Mouse (Mus musculus) T-helper 1 cell (primary cell): ENCODE measurements around the gene Csnk1g1.

Experiments used
- in situ Hi-C: fragments of 300-600 bp; cut with MboI, MseI; formaldehyde crosslinking; loops from one replicate; pipeline ENCODE4 v1.15.1; 2025; ENCODE audit warnings: high pct_unique_total_duplicates

Gene Csnk1g1

DNA sequence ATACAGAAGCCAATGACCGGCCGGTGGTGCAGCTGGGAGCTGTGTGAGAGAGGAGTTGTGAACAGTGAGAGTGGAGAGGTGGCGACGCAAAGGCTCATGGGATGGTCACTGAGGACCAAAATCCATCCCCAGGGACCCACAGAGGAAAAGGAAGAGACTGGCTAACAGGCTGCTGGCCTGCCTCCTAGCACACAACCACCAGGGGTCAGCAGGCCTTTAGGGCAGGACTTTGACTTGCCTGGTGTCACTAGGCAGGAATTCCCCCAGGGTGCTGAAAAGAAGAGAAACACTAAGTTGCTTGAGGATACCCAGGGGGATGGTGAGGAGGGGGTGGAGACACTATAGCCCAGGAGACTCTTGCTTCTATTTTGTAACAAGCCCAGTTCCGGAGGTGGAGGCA, 158.8 kb downstream of the Csnk1g1 start:
- in situ Hi-C loops: no loop called here

DNA sequence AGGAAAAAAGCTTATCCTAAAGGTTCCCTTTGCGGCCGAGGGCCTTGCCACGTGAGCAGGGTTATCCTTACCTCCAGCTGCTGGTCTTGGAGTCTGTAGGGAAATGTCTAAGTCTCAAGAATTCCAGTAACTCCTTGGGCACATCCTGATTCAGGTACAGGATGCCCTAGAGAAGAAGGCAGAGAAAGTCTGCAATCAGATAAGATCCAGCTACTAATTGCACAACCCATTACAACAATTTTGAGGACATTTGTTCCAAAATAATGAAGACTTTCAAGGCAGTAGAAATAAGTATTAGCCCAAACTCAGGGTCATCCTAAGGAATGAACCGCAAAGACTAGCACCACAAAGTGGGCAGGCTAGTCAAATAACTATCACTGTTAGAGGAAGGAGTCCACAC, 159.3 kb downstream of the Csnk1g1 start:
- in situ Hi-C loops: no loop called here

DNA sequence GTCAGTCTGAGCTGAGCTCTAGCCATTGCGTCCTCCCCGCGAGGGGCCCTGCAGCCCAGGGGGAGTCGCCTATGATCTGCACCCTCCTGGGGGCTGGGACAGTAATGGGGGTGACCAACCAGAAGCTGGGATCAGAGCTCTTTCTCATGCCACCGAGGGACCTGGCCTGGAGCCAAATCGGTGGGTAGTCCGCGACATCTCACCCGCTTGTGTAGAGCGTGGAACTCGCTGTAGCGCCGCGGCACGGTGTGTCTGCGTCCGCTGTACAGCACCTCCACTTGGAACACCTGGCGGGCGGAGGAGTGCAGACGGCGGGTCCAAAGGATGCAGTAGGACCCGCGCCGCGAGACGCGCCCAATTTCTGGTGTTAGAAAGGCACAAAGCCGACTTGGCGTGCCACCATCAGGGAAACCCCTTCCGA, 160.3 kb downstream of the Csnk1g1 start:
- in situ Hi-C loops: no loop called here

DNA sequence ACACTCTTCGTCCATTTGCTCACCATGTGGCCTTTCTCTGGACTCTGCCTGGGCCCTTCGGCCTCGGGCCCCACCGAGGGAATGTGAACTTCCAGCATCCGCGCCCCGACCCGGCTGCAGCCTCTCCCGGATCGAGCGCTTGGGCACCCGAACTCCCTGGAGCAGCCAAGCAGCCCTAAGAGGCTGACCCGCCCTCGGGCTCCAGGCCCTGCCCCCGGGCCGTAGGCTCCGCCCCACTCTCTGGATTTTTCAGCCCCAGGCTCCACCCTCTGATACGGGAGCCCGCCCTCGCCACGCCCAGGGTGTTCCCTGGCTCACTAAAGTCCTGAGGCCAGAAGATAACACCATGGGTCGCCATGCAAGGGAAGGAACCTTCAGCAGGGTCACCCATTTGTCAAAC, 160.9 kb downstream of the Csnk1g1 start, which contains the start of gene Snx22:
Gene Snx22, minus strand, starts transcription at position 137 of the 400 bp plus-strand sequence.
- in situ Hi-C loops: no loop called here

DNA sequence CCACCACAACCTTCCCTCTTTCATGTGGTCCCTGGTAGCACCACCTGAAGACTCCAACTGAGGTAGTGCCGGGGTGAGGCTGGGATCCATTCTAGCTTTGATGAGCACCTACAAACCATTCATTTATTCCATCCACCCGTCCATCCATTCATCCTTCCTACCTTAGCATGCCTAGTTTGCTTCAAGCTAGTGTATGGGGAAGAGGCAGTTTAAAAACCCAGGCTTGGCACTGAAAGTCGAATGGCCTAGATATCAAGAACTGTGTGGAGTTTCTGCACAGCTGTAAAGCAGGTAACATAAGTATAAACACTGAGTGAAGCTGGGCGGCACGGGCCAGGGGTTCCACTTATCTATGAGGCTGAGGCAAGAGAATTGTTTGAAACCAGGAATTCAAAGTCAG, 161.4 kb downstream of the Csnk1g1 start:
- in situ Hi-C loops: no loop called here

DNA sequence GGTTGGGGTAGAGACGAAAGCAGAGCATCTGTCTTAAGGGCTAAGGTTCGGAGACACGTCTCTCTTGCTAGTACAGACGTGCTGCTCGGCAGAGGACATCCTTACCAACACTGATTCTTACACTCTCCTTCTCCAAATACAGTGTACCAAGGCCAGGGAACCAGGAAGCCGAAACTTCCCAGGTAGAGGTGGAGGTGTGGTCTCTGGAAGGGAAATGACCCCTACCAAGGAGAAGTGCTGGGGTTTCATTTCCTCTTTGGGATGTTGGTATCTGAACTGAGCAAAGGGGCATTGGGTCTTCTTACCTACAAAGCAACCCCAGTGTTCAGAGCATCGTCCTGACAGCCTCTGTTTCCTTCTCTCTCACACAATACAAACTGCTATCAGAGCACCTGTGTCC, 164.0 kb downstream of the Csnk1g1 start:
- in situ Hi-C loops: no loop called here

DNA sequence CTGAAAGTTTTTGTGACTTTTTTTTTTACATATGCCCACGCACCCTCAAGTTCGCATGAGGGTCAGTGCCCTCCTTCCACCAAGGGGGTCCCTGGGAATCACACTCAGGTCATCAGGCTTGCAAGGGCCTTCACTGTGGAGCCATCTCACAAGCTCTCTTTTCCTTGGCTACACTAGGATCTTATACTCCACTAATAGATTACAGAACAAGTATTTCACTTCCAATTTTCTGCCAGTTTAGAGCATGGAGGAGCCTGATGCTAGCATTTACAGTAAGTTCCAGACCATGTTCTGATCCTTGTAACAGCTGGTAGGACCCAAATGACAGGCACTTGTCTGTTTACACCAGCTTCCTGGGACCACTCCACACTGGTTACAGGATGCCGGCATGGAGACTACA, 169.3 kb downstream of the Csnk1g1 start:
- in situ Hi-C loops: no loop called here

DNA sequence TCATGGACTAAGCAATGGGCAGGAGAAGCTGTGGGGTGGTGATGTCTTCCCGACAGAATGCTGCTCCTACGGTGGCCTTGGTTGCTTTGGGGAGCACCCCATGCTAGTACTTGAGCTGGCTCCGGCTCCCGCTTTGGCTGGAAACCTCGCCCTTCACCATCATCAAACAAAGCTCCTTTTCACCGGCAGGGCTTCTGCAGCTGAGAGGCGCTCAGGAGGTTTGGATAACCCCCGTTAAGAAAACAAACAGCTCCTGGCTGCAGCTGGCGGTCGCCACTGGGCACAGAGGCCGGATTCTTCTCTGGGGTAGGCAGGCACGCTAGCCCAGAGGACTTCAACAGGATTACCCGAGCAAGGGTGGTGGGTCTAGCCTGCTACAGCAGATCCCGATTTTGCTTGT, 169.8 kb downstream of the Csnk1g1 start:
- in situ Hi-C loops: no loop called here

DNA sequence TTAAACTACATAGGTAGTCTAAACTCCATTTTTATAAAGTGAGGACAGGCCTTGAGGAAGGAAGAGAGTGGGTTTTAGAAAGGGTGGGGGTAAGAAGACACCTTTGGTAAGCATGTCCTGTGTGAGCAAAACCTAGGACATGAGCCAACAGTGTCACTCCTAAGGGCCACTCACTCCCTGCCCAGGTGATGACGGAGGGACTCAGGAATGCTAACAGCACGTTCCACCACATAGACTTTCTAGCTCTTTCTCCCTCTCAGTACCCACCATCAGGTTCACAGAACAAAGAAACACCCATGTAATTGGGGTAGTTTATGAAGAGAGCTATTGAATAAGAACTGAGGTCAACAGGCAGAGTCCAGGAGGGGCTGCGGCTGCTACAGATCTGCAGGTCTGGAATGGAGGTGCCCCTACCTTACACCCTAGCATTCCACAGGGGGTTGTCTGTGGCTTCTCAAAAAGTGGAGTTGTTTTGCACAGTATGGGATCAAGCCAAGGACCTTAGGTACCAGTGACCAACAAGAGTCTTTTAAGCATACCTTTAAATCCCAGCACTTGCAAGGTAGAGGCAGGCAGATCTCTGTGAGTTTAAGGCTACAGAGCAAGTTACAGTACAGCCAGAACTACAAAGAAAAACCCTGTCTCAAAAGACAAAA, 172.2 kb downstream of the Csnk1g1 start:
- in situ Hi-C loops: no loop called here

DNA sequence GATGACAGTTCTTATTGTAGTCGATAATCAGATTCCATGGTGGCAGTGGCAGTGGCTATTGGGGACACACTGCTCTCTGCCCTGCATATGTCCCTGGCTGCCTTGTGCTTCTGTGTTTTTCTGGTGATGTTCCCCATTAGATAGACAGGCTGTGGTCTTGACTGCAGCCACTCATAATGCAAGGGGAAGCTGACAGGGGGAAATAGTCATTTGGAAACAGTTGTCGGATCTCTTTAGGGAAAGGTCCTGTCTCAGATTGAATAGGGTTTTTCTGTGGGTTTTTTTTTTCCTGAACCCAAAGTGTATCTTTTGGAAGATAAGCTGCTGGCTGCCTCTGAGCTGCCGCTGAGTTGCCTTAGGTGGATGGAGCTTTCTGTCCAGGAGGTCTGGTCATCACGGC, 173.3 kb downstream of the Csnk1g1 start:
- in situ Hi-C loops: no loop called here

DNA sequence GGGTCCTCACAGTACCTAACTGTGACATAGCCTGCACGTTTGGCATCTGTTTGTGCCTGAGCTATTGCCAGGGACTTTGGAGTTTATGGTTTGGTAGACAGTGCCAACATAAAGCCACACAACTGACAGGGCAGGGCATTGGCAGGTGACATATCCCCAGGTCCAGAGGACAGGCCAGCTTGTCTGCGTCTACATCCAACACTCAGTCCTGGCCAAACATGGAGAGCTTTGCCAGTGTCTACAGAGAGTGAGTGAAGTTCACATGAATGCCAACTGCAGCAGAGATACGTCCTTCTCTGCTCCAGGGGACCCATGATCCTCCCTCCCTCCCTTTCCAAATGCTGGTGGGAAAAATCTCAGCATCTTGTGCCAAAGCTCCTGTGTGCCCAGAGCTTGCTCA, 175.4 kb downstream of the Csnk1g1 start:
- in situ Hi-C loops: no loop called here

DNA sequence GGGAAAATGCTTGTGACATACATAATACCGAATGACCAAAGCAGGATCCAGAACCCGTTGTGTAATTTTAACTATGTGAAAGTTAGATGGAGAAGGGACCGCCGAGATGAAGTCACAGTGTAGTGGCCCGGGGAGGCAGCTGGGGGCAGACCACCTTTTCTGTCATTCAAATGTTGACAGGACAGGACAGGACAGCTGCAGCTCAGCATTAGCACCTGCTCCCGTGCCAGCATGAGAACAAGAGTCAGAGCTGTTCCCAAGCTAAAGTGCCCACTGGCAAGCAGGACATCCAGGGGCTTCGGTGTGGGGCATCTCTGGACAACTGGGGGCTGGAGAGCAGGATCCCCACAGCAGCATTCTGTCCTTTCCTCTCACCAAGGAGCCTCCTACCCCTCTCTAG, 178.3 kb downstream of the Csnk1g1 start:
- in situ Hi-C loops: no loop called here

DNA sequence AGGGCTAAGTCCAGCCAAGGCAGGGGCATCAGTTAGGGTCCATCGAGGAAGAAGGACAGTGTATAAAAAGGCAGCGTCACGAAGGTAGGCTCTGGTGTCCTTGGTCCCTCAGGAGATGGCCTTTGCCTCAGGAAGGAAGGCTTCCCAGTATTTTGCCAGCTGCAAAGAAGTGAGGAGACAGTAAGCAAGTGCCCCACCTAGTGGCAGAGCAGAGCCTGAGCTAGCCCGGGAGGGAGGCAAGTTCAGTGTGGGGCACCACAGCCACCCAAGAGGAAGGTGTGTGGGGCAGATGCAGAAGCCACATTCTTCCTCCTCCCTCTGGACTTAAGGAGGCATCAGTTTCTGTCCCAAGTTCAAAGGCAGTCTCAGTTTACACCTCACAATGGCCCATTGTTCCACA, 179.7 kb downstream of the Csnk1g1 start:
- in situ Hi-C loops: no loop called here

DNA sequence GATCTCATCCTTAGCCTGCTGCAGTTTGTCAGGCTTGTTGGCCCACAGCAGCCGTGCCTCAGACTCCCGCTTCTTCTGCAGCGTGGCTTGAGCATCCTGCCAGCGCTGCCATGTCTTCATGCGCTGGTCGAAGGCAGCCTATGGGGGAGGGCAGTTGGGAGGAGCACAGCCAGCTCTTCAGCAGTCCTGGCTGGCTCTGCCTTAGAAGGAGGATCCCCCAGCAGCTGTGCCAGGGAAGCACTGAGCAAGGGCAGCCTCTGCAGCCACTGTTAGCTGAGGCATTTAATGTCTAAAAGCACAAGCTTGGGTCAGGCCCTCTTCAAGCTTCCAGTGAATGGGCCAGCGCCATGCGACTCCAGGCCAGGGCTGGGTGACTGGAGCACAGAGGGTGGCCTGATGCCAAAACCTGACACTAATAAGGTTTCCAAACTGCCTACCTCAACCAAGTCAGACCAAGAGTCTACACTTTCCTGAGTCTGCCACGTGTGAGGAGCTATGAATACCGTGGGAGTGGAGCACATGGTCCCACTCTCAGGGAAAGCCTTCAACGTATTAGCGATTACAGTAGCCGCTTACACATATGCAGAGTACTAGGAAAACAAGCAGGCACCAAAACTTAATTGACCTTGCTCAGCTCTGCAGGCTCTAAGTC, 182.0 kb downstream of the Csnk1g1 start:
- in situ Hi-C loops: no loop called here

DNA sequence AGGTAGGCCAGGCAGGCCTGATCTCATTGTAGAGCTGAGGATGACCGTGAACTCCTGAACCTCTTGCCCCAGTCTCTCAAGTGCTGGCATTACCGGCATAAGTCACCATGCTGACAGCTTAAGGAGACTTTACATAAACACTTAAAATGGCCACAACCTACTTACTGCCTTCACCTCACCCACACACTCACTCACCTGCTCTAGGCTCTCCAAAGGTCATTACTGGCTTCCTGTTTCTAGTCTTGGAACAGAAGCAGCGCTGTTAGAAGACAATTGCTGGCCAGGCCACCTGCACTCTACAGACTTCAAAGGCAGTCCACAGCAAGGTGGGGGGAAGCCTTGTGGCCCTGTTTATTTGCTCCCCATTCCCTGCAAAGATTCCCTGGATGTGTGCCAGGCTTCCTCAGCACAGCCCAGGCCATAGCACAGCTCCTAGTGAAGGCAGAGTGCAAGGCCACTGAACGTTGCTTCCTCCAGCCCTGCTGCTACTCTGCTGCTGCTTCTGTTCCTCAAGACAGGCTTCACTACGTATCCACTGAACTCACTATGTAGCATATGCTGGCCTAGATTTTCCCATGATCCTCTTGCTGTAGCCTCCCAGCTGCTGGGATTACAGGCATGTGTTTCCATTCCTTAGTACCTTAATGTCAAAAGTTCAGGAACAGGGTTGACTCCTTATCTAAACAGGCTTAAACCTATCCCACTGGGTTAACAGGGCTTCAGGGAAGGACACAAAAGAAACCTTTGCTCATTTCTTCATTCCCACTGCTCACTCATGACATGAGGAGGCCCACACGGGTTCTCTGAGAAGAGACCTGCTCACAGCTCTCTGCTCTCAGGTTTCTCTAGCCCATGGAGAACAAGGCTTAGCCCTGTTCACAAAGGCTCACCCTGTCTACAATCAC, 182.9 kb downstream of the Csnk1g1 start:
- in situ Hi-C loops: no loop called here

DNA sequence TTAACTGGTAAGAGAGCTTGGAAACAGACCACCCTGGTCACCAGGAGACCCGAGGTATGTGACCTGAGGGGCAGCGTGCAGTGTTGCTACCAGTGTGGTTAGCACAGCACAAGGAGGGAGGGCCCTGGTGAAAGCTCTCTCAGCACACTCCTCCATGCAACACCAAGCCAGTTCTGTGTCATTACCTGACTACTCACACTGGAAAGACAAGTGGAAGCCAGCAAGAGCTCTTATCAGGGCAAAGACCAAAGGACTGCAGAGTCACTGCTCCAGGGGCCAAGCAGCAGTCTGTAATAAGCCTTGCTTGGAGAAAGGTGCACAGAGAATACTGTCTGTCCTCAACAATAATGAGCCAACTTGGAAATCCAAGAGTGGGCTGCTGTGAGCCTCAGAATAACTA, 183.9 kb downstream of the Csnk1g1 start:
- in situ Hi-C loops: no loop called here
